8 mouse cellular contexts compared by ENCODE assay signal in the genomic region with DNA sequence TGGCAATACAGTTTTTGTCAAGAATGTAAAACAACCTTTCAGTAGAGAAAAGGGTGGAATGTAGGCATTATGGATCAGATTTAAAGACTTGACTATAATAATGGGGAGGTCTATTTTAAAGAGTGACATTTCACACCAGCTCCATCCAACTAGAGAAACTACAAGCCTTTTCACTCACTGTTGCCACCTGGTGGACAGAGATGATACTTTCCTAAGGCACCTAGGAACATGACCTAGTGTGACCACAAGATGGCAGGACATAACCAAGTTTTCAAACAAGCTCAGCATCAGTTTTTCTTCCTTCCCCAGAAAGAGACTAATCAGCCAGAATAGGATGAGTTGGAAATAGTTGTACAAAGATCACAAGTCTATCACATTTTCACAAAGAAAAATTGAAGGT.
A peak's percentile ranks its signal among the peaks of the same experiment; 100 is the strongest.
DNase-seq lines count a peak whose midpoint lies in the region; ATAC-seq and TF ChIP-seq lines count a peak whose summit lies in the region.

No protein-coding gene starts in this region.

- H3K4me2 ChIP-seq in heart, embryonic 11.5 days: no peak overlapping the region
- no peak overlapping the region for H3K4me2 ChIP-seq in hindbrain, embryonic 16.5 days (ENCODE audit: low read length)
- H3K4me2 ChIP-seq in midbrain, embryonic 13.5 days (replicated peaks): no peak overlapping the region

- no peaks in the 10 kb centered on the region for H3K4me1 ChIP-seq in heart, embryonic 11.5 days (ENCODE audit: control insufficient read depth, insufficient read depth, low read length)
- no peaks in the 10 kb centered on the region for H3K4me1 ChIP-seq in hindbrain, embryonic 16.5 days (ENCODE audit: control insufficient read depth, insufficient read depth, low read depth, low read length)
- H3K4me1 ChIP-seq in midbrain, embryonic 13.5 days (replicated peaks): no peaks in the 10 kb centered on the region
- H3K4me1 ChIP-seq in spleen, adult 2 months (ENCODE audit: control insufficient read depth, insufficient read depth, insufficient read length): no peaks in the 10 kb centered on the region

- no peaks in the 10 kb centered on the region for H3K36me3 ChIP-seq in heart, embryonic 11.5 days (ENCODE audit: control insufficient read depth, insufficient read depth, low read length)
- H3K36me3 ChIP-seq in hindbrain, embryonic 16.5 days (ENCODE audit: control insufficient read depth, insufficient read depth, low read length): no peaks in the 10 kb centered on the region
- H3K36me3 ChIP-seq in midbrain, embryonic 13.5 days: no peaks in the 10 kb centered on the region
- no peaks in the 10 kb centered on the region for H3K36me3 ChIP-seq in spleen, adult 2 months (ENCODE audit: control insufficient read depth, insufficient read depth, low read length)

- no peak for ATAC-seq in heart, embryonic 11.5 days (replicated peaks; ENCODE audit: insufficient number of reproducible peaks, low FRiP score, low TSS enrichment)
- ATAC-seq in hindbrain, embryonic 16.5 days: peak; percentile 64; the same call in 1 of the 2 replicates
- peak; percentile 55; the same call in 1 of the 2 replicates for ATAC-seq in midbrain, embryonic 13.5 days

- TF ChIP-seq CTCF in spleen, adult 2 months (IDR thresholded peaks at IDR 0.05; ENCODE audit: extremely low read depth, insufficient read depth, insufficient read length, insufficient replicate concordance): peak; percentile 49; the same call in 1 of the 2 replicates

- H3K4me3 ChIP-seq in heart, embryonic 11.5 days (ENCODE audit: low read depth, low read length): no peak overlapping the region
- no peak overlapping the region for H3K4me3 ChIP-seq in hindbrain, embryonic 16.5 days (ENCODE audit: low read length)
- no peak overlapping the region for H3K4me3 ChIP-seq in midbrain, embryonic 13.5 days (replicated peaks)
- no peak overlapping the region for H3K4me3 ChIP-seq in spleen, adult 2 months (ENCODE audit: extremely low read depth, insufficient read depth, insufficient read length)

- H3K27ac ChIP-seq in heart, embryonic 11.5 days (ENCODE audit: low read depth, low read length): no peak overlapping the region
- H3K27ac ChIP-seq in hindbrain, embryonic 16.5 days (ENCODE audit: low read depth, low read length): no peak overlapping the region
- no peak overlapping the region for H3K27ac ChIP-seq in midbrain, embryonic 13.5 days
- H3K27ac ChIP-seq in spleen, adult 2 months (ENCODE audit: insufficient read depth, low read length): no peak overlapping the region

- DNase-seq in heart, adult 18-20 months: peak; percentile 69 to 90
- peak; percentile 96 for DNase-seq in cerebellum, adult 9-10 months
- DNase-seq in frontal cortex, adult 2 months (ENCODE audit: extremely low spot score in 1 of 2, low spot score in 1 of 2): peak; percentile 82 to 97
- DNase-seq in left cerebral cortex, adult 9 months (ENCODE audit: low spot score in 2 of 2): peak; percentile 57 to 95
- peak; percentile 57 to 58 for DNase-seq in spleen, adult 2 months (ENCODE audit: low read depth in 1 of 2, low spot score in 2 of 2)

- H3K27me3 ChIP-seq in heart, embryonic 11.5 days (ENCODE audit: control insufficient read depth, insufficient read depth, low read length): no peaks in the 10 kb centered on the region
- no peaks in the 10 kb centered on the region for H3K27me3 ChIP-seq in hindbrain, embryonic 16.5 days (replicated peaks; ENCODE audit: control insufficient read depth, insufficient read depth, low read length)
- no peaks in the 10 kb centered on the region for H3K27me3 ChIP-seq in midbrain, embryonic 13.5 days
- H3K27me3 ChIP-seq in spleen, adult 2 months (ENCODE audit: control insufficient read depth, insufficient read depth, low read length): no peaks in the 10 kb centered on the region

- H3K9ac ChIP-seq in heart, embryonic 11.5 days (ENCODE audit: low read depth, low read length): no peak overlapping the region
- no peak overlapping the region for H3K9ac ChIP-seq in hindbrain, embryonic 16.5 days (ENCODE audit: low read depth, low read length)
- H3K9ac ChIP-seq in midbrain, embryonic 13.5 days (replicated peaks): no peak overlapping the region

- no peaks in the 10 kb centered on the region for H3K9me3 ChIP-seq in heart, embryonic 11.5 days (replicated peaks; ENCODE audit: control insufficient read depth, low read length)
- no peaks in the 10 kb centered on the region for H3K9me3 ChIP-seq in hindbrain, embryonic 16.5 days (ENCODE audit: control insufficient read depth, low read length)
- H3K9me3 ChIP-seq in midbrain, embryonic 13.5 days: no peaks in the 10 kb centered on the region

- no peak for TF ChIP-seq POLR2A in spleen, adult 2 months (IDR thresholded peaks at IDR 0.05; ENCODE audit: low read depth, low read length)
